Mouse (Mus musculus): ENCODE data around the gene Olfr616. TPM values are rescaled to one million over a fixed set of nuclear protein-coding genes. Genes with fewer than 3 reads are reported as not detected.
"Not testable (repeated sequence)": the region's sequence is repeated elsewhere in the genome, so short reads cannot be mapped to it uniquely, and the experiment has no call there.

The Olfr616 gene
- not detected in 2 replicates for polyA plus RNA-seq (2015; fragmentation: Nextera tagmentation; extraction: Ambion mirVana)

DNA sequence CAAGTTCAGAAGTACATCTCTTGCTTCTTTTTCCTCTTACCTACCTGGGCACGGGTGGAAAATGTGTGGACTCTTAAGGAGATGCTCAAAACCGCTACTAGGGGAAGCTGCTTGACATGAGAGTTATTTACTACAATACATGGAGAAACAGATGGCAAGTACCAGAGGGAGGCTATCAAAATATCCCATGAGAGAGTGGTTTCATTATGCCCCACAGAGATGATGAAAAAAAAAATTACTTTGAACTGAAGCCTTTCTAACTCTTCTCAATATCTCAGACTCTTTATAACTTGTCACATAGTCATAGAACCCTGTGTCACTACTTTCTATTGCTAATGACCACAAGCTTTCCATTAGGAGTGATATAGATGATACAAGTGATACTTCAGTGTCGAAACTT is at the start of gene Olfr616:
TSS of gene Olfr616 (minus strand) at position 101 of the 400 bp plus-strand sequence.
- 86% methylated on average over 3 of the region's 3 CpGs for WGBS
- ATAC-seq: no peak
- no peaks in the 10 kb centered on the region for H3K4me1 ChIP-seq (replicated peaks)
- no peak within 1 kb of the TSS for H3K4me2 ChIP-seq (replicated peaks)
- no peak within 1 kb of the TSS for H3K9ac ChIP-seq (replicated peaks)
- no peak within 1 kb of the TSS for H3K4me3 ChIP-seq (replicated peaks)
- no peaks in the 10 kb centered on the region for H3K36me3 ChIP-seq
- H3K9me3 ChIP-seq: no peaks in the 10 kb centered on the region
- no peaks in the 10 kb centered on the region for H3K27me3 ChIP-seq
- no peak within 1 kb of the TSS for H3K27ac ChIP-seq

DNA sequence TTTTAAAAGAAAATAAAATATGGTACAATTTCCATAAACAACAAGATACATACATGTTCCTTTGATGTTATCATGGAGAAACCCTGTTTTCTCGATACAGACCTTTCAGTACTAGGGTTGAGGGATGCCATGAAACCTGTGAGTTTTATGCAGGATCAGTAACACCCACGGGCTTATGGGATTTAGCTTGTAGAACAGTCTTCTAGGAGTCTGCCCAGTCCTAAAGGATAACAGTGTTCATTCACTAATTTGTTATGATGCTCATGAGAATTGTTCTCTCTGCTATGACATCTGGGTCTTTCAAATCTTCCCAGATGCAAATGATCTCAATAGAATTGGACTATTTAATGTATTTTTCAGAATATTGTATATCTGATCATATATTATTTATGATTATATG is 43.5 kb upstream of the Olfr616 start, which contains the start of gene Olfr620:
TSS of gene Olfr620 (minus strand) at position 101 of the 400 bp plus-strand sequence.
- Histone ChIP-seq H3K9ac (replicated peaks) (no peak within 1 kb of the TSS), H3K36me3 (no peaks in the 10 kb centered on the region), H3K27me3 (no peaks in the 10 kb centered on the region), H3K9me3 (no peaks in the 10 kb centered on the region), H3K4me1 (replicated peaks) (no peaks in the 10 kb centered on the region), H3K27ac (no peak within 1 kb of the TSS), H3K4me2 (replicated peaks) (no peak within 1 kb of the TSS), H3K4me3 (replicated peaks) (no peak within 1 kb of the TSS)
- ATAC-seq: no peak
- 78% methylated on average over 2 of the region's 2 CpGs for WGBS

DNA sequence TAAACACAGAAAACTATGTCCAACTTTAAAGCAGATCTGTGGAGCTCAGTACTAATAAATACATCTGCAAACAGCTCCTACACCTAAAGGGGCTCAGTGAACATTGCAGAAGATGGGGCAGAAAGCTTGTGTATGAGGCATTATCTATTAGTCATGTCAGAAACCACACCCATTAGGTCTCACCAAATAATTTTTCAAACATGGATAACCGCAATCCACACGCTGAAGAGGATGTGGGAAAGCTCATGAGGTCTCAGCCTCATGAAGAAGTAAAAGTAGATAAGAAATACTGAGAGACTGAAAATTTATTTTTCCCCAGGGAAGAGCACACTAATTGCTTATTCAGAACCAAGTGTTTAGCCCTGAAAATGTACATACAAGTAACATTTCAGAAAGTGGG is 38.5 kb upstream of the Olfr616 start:
- no peak overlapping the region for H3K27ac ChIP-seq
- no peaks in the 10 kb centered on the region for H3K36me3 ChIP-seq
- H3K9me3 ChIP-seq: no peaks in the 10 kb centered on the region
- no peak overlapping the region for H3K4me2 ChIP-seq (replicated peaks)
- H3K27me3 ChIP-seq: no peaks in the 10 kb centered on the region
- ATAC-seq: no peak
- no peaks in the 10 kb centered on the region for H3K4me1 ChIP-seq (replicated peaks)
- 86% methylated on average over 2 of the region's 2 CpGs for WGBS
- H3K4me3 ChIP-seq (replicated peaks): no peak overlapping the region
- H3K9ac ChIP-seq (replicated peaks): no peak overlapping the region

DNA sequence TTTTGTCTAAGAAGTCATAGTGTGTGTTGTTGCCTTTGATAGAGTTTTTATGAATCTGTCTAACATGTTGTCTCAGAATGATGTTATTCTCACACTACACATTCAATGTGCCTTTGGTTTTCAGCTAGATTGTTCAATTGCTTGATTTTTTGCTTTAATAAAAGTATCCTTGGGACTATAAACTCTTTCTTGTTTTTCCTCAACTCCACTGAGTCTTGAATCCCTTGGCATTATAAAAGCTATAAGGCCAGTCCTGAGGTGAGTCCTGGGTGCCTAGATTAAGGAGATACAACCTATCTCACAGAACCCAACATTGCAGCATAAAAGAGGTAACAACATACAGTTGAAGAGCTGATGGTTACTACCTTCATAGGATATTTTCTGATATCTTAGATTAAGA is 31.3 kb upstream of the Olfr616 start, which contains the start of gene Olfr619:
TSS of gene Olfr619 (plus strand) at position 301 of the 400 bp plus-strand sequence.
- Histone ChIP-seq H3K4me1 (replicated peaks) (no peaks in the 10 kb centered on the region), H3K4me3 (replicated peaks) (no peak within 1 kb of the TSS), H3K9ac (replicated peaks) (no peak within 1 kb of the TSS), H3K36me3 (no peaks in the 10 kb centered on the region), H3K9me3 (no peaks in the 10 kb centered on the region), H3K27ac (no peak within 1 kb of the TSS), H3K4me2 (replicated peaks) (no peak within 1 kb of the TSS), H3K27me3 (no peaks in the 10 kb centered on the region)
- ATAC-seq: no peak

DNA sequence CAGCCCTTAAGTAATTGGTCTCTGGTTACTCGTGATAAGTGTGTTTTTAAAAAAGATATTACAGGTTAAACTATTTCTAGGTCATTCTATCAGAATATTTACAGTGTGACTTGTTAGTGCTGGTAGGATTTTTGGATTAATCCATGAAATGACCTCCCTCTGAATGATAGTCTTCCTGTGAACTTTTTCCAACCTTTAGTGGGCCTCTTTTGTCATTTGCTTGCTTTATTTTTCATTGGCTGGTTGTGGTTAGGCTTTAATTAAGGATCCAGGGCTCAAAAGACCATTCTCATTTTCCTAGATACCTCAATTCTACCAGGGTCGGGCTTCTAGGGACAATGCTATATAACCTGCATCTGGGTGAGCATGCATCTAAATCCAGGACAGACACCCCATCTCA is 20.9 kb upstream of the Olfr616 start, which contains the start of gene Olfr618:
TSS of gene Olfr618 (plus strand) at position 301 of the 400 bp plus-strand sequence.
- ATAC-seq: no peak
- H3K9me3 ChIP-seq: no peaks in the 10 kb centered on the region
- no peak within 1 kb of the TSS for H3K9ac ChIP-seq (replicated peaks)
- H3K27ac ChIP-seq: no peak within 1 kb of the TSS
- WGBS: 59% methylated on average over 2 of the region's 2 CpGs
- no peaks in the 10 kb centered on the region for H3K4me1 ChIP-seq (replicated peaks)
- no peak within 1 kb of the TSS for H3K4me2 ChIP-seq (replicated peaks)
- no peaks in the 10 kb centered on the region for H3K36me3 ChIP-seq
- no peaks in the 10 kb centered on the region for H3K27me3 ChIP-seq
- H3K4me3 ChIP-seq (replicated peaks): no peak within 1 kb of the TSS

DNA sequence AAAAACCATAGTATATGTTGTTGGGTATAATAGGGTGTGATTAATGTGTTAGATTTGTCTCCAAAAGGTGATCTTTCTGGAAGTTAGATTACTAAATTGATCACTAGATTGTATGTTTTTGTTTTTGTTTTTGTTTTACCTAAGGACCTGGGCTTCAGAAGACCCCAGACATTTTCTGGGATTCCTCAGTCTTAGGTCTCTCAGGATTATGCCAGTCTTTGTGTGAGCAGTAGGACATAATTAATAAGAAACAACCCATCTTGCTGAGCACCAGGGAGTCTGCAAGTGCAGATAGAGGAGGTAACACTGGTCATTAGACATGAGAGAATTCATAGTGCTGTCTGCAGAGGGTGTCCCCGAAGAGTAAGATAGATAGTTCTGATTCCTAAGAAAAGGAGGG is 3.8 kb upstream of the Olfr616 start, which contains the start of gene Olfr617:
TSS of gene Olfr617 (plus strand) at position 301 of the 400 bp plus-strand sequence.
- WGBS: 84% methylated on average over 1 of the region's 1 CpGs
- H3K36me3 ChIP-seq: no peaks in the 10 kb centered on the region
- no peaks in the 10 kb centered on the region for H3K27me3 ChIP-seq
- no peak within 1 kb of the TSS for H3K9ac ChIP-seq (replicated peaks)
- H3K27ac ChIP-seq: no peak within 1 kb of the TSS
- H3K9me3 ChIP-seq: no peaks in the 10 kb centered on the region
- no peak for ATAC-seq
- H3K4me1 ChIP-seq (replicated peaks): no peaks in the 10 kb centered on the region
- no peak within 1 kb of the TSS for H3K4me3 ChIP-seq (replicated peaks)
- no peak within 1 kb of the TSS for H3K4me2 ChIP-seq (replicated peaks)

DNA sequence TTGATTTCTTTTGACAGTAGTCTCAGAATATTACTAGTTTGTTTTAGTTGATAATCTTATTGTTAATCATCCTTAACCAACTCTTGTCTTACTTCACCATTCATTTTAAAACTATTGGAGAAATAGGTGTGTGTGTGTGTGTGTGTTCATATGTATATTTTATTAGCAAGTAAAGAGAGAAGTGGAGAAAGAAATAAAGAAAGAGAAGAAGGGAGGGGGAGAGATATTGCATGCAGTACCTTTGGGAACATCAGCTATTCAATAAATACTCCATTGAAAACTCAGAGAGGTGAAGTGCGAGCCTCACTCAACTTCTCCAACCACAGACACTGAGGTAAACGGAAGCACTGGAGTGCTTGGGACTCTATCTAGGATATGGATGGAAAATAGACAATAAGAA is 13.2 kb downstream of the Olfr616 start, which contains the start of gene Olfr615:
TSS of gene Olfr615 (plus strand) at position 301 of the 400 bp plus-strand sequence.
- Histone ChIP-seq H3K9ac (replicated peaks) (no peak within 1 kb of the TSS), H3K4me3 (replicated peaks) (no peak within 1 kb of the TSS), H3K4me2 (replicated peaks) (no peak within 1 kb of the TSS), H3K4me1 (replicated peaks) (no peaks in the 10 kb centered on the region), H3K27me3 (no peaks in the 10 kb centered on the region), H3K9me3 (no peaks in the 10 kb centered on the region), H3K27ac (no peak within 1 kb of the TSS), H3K36me3 (no peaks in the 10 kb centered on the region)
- WGBS: 89% methylated on average over 2 of the region's 2 CpGs
- ATAC-seq: no peak

DNA sequence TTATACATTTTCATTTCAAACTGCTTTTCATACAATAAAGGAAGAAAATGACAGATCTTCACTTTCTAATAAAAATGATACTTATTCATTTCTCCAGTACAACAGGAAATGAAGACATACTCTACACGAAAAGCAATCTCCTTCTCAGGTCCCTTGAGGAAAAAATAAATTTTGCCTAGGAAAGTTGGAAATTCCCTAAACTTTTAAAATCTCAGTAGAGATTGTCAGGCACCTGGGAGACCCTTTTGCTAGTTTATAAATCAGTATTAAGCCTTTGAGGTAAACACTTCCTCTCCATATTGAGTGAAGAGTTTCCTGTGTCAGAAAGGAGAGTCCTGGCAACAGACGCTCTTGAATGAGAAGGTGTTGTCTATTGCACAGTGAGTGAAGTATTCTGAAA is 21.2 kb downstream of the Olfr616 start, which contains the start of gene Olfr613:
TSS of gene Olfr613 (plus strand) at position 301 of the 400 bp plus-strand sequence.
- Histone ChIP-seq H3K36me3 (no peaks in the 10 kb centered on the region), H3K4me2 (replicated peaks) (no peak within 1 kb of the TSS), H3K4me3 (replicated peaks) (no peak within 1 kb of the TSS), H3K9ac (replicated peaks) (no peak within 1 kb of the TSS), H3K4me1 (replicated peaks) (no peaks in the 10 kb centered on the region), H3K27me3 (no peaks in the 10 kb centered on the region), H3K27ac (no peak within 1 kb of the TSS), H3K9me3 (no peaks in the 10 kb centered on the region)
- WGBS: 94% methylated on average over 2 of the region's 2 CpGs
- ATAC-seq: no peak

DNA sequence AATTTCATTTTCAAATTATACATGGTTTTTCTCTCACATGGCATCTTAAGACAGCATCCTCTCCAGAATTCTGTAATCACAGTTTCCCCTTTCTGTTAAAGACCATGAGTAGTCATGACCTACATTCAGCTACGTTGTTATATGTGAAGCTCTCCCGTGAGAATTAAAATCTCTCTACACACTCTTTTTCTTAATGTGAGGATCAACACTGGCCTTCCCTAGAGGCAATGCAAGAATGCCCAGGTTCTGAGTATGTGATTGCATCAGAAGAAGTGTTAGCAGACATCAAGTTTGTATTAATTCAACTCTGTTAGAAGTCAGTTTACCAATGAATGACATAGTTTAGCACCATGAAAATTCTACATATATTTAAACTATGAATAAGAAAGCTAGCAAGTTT is 26.3 kb downstream of the Olfr616 start, which contains the start of gene Olfr612:
TSS of gene Olfr612 (minus strand) at position 101 of the 400 bp plus-strand sequence.
- not testable (repeated sequence) for H3K4me3 ChIP-seq (replicated peaks); H3K4me1 ChIP-seq (replicated peaks); H3K27me3 ChIP-seq; ATAC-seq; H3K9me3 ChIP-seq; H3K27ac ChIP-seq; H3K4me2 ChIP-seq (replicated peaks); H3K9ac ChIP-seq (replicated peaks); H3K36me3 ChIP-seq
- WGBS: 85% methylated on average over 2 of the region's 2 CpGs

DNA sequence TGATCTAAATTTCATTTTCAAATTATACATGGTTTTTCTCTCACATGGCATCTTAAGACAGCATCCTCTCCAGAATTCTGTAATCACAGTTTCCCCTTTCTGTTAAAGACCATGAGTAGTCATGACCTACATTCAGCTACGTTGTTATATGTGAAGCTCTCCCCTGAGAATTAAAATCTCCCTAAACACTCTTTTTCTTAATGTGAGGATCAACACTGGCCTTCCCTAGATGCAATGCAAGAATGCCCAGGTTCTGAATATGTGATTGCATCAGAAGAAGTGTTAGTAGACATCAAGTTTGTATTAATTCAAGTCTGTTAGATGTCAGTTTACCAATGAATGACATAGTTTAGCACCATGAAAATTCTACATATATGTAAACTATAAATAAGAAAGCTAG is 48.2 kb downstream of the Olfr616 start, which contains the start of gene Olfr611:
TSS of gene Olfr611 (minus strand) at position 101 of the 400 bp plus-strand sequence.
- not testable (repeated sequence) for H3K27me3 ChIP-seq; H3K9me3 ChIP-seq; H3K9ac ChIP-seq (replicated peaks); H3K36me3 ChIP-seq; ATAC-seq; H3K4me2 ChIP-seq (replicated peaks); H3K4me1 ChIP-seq (replicated peaks); H3K4me3 ChIP-seq (replicated peaks); H3K27ac ChIP-seq
- 73% methylated on average over 1 of the region's 1 CpGs for WGBS

Small RNAs within 50 kb of the gene (microRNA-seq; reads per million reads assigned to microRNA genes)
- gene Gm26506: not detected

Other genes with a start within 250 kb of the Olfr616 start
- gene Olfr598, start 245.6 kb downstream of the Olfr616 start, polyA plus RNA-seq (2015; fragmentation: Nextera tagmentation; extraction: Ambion mirVana): not detected in 2 replicates
- not detected in 2 replicates for gene Olfr599, start 233.2 kb downstream of the Olfr616 start, polyA plus RNA-seq (2015; fragmentation: Nextera tagmentation; extraction: Ambion mirVana)
- not detected in 2 replicates for gene Olfr600, start 219.5 kb downstream of the Olfr616 start, polyA plus RNA-seq (2015; fragmentation: Nextera tagmentation; extraction: Ambion mirVana)
- not detected in 2 replicates for gene Olfr601, start 206.5 kb downstream of the Olfr616 start, polyA plus RNA-seq (2015; fragmentation: Nextera tagmentation; extraction: Ambion mirVana)
- not detected in 2 replicates for gene Olfr603, start 183.0 kb downstream of the Olfr616 start, polyA plus RNA-seq (2015; fragmentation: Nextera tagmentation; extraction: Ambion mirVana)
- not detected in 2 replicates for gene Usp17lc, start 154.1 kb downstream of the Olfr616 start, polyA plus RNA-seq (2015; fragmentation: Nextera tagmentation; extraction: Ambion mirVana)
- not detected in 2 replicates for gene Olfr605, start 123.7 kb downstream of the Olfr616 start, polyA plus RNA-seq (2015; fragmentation: Nextera tagmentation; extraction: Ambion mirVana)
- not detected in 2 replicates for gene Olfr606, start 120.1 kb downstream of the Olfr616 start, polyA plus RNA-seq (2015; fragmentation: Nextera tagmentation; extraction: Ambion mirVana)
- gene Olfr607, start 105.0 kb downstream of the Olfr616 start, polyA plus RNA-seq (2015; fragmentation: Nextera tagmentation; extraction: Ambion mirVana): not detected in 2 replicates
- not detected in 2 replicates for gene Olfr608, start 99.3 kb downstream of the Olfr616 start, polyA plus RNA-seq (2015; fragmentation: Nextera tagmentation; extraction: Ambion mirVana)
- gene Olfr609, start 71.1 kb downstream of the Olfr616 start, polyA plus RNA-seq (2015; fragmentation: Nextera tagmentation; extraction: Ambion mirVana): not detected in 2 replicates
- gene Olfr610, start 57.0 kb downstream of the Olfr616 start, polyA plus RNA-seq (2015; fragmentation: Nextera tagmentation; extraction: Ambion mirVana): not detected in 2 replicates
- gene Olfr611, start 48.3 kb downstream of the Olfr616 start, polyA plus RNA-seq (2015; fragmentation: Nextera tagmentation; extraction: Ambion mirVana): not detected in 2 replicates
- gene Olfr612, start 26.4 kb downstream of the Olfr616 start, polyA plus RNA-seq (2015; fragmentation: Nextera tagmentation; extraction: Ambion mirVana): not detected in 2 replicates
- gene Olfr613, start 21.1 kb downstream of the Olfr616 start, polyA plus RNA-seq (2015; fragmentation: Nextera tagmentation; extraction: Ambion mirVana): not detected in 2 replicates
- not detected in 2 replicates for gene Olfr615, start 13.1 kb downstream of the Olfr616 start, polyA plus RNA-seq (2015; fragmentation: Nextera tagmentation; extraction: Ambion mirVana)
- gene Olfr617, start 3.9 kb upstream of the Olfr616 start, polyA plus RNA-seq (2015; fragmentation: Nextera tagmentation; extraction: Ambion mirVana): not detected in 2 replicates
- gene Olfr618, start 21.0 kb upstream of the Olfr616 start, polyA plus RNA-seq (2015; fragmentation: Nextera tagmentation; extraction: Ambion mirVana): not detected in 2 replicates
- gene Olfr619, start 31.4 kb upstream of the Olfr616 start, polyA plus RNA-seq (2015; fragmentation: Nextera tagmentation; extraction: Ambion mirVana): not detected in 2 replicates
- gene Olfr620, start 43.4 kb upstream of the Olfr616 start, polyA plus RNA-seq (2015; fragmentation: Nextera tagmentation; extraction: Ambion mirVana): not detected in 2 replicates
- not detected in 2 replicates for gene Olfr622, start 73.6 kb upstream of the Olfr616 start, polyA plus RNA-seq (2015; fragmentation: Nextera tagmentation; extraction: Ambion mirVana)
- gene Olfr623, start 94.6 kb upstream of the Olfr616 start, polyA plus RNA-seq (2015; fragmentation: Nextera tagmentation; extraction: Ambion mirVana): not detected in 2 replicates
- 0.04 TPM in 2 replicates for gene Olfr624, start 102.0 kb upstream of the Olfr616 start, polyA plus RNA-seq (2015; fragmentation: Nextera tagmentation; extraction: Ambion mirVana)
- not detected in 2 replicates for gene Olfr625-ps1, start 113.6 kb upstream of the Olfr616 start, polyA plus RNA-seq (2015; fragmentation: Nextera tagmentation; extraction: Ambion mirVana)
- not detected in 2 replicates for gene Olfr243, start 145.5 kb upstream of the Olfr616 start, polyA plus RNA-seq (2015; fragmentation: Nextera tagmentation; extraction: Ambion mirVana)
- gene Olfr628, start 161.2 kb upstream of the Olfr616 start, polyA plus RNA-seq (2015; fragmentation: Nextera tagmentation; extraction: Ambion mirVana): not detected in 2 replicates
- gene Olfr629, start 175.8 kb upstream of the Olfr616 start, polyA plus RNA-seq (2015; fragmentation: Nextera tagmentation; extraction: Ambion mirVana): not detected in 2 replicates
- not detected in 2 replicates for gene Olfr630, start 188.2 kb upstream of the Olfr616 start, polyA plus RNA-seq (2015; fragmentation: Nextera tagmentation; extraction: Ambion mirVana)
- gene Olfr69, start 202.5 kb upstream of the Olfr616 start, polyA plus RNA-seq (2015; fragmentation: Nextera tagmentation; extraction: Ambion mirVana): not detected in 2 replicates
- gene Olfr68, start 210.6 kb upstream of the Olfr616 start, polyA plus RNA-seq (2015; fragmentation: Nextera tagmentation; extraction: Ambion mirVana): not detected in 2 replicates
- gene Olfr67, start 222.7 kb upstream of the Olfr616 start, polyA plus RNA-seq (2015; fragmentation: Nextera tagmentation; extraction: Ambion mirVana): not detected in 2 replicates
- 1,031 and 1,160 TPM in 2 replicates for gene Hbb-bt, start 244.9 kb upstream of the Olfr616 start, polyA plus RNA-seq (2015; fragmentation: Nextera tagmentation; extraction: Ambion mirVana)